Mouse (Mus musculus) lung, adult 2 months (tissue): Measurements from ENCODE around the gene Hoxb4. TPM values are rescaled to one million over a fixed set of nuclear protein-coding genes. Genes with fewer than 3 reads are reported as not detected.

ENCODE experiments used
- DNase-seq: peaks from one replicate; pipeline ENCODE4 v3.0.0; 2022
- H3K4me1 ChIP-seq: fragments of 200-500 bp; 2 replicates; pipeline ENCODE4 v1.6.1; 2011; ENCODE audit warnings: low read length; ENCODE audit not compliant: control insufficient read depth, insufficient read depth
- H3K4me3 ChIP-seq: fragments of 200-500 bp; replicated peaks from 2 replicates; pipeline ENCODE3; 2011; ENCODE audit warnings: low read depth, mild to moderate bottlenecking, control low read depth, low read length; ENCODE audit errors: extremely low read depth
- CTCF ChIP-seq: fragments of 200-500 bp; IDR thresholded peaks from 2 replicates; pipeline ENCODE4 v1.5.1; 2011; ENCODE audit warnings: mild to moderate bottlenecking, low read length, control low read depth; ENCODE audit not compliant: insufficient read depth
- POLR2A ChIP-seq: fragments of 200-500 bp; IDR thresholded peaks from 2 replicates; pipeline ENCODE4 v1.6.1; 2011; ENCODE audit warnings: low read depth, mild to moderate bottlenecking, control low read depth, low read length, borderline replicate concordance; ENCODE audit errors: extremely low read depth
- WGBS: fragments of 180-500 bp; shearing (Covaris S2); methylation state at CpG from one replicate; pipeline ENCODE4 v1.1.7; 2018; 5-methylcytosine and 5-hydroxymethylcytosine counted together
- polyA plus RNA-seq: library from polyadenylated mRNA; depleted of rRNA; stranded (reverse); fragments of >200 nt; gene quantifications from 2 replicates; pipeline ENCODE4 v1.2.3, GENCODE M21; 2012; rRNA removed

The Hoxb4 gene
- 9.9 and 12.5 TPM in 2 replicates for polyA plus RNA-seq

- WGBS = 16% methylated on average over 28 of the region's 28 CpGs
- TF ChIP-seq POLR2A (no peak), CTCF (no peak)
- no peak for DNase-seq
- Histone ChIP-seq H3K4me3 (peak within 1 kb of the TSS; percentile 86), H3K4me1 (peaks cover 6% of the 10 kb centered on the region; the same call in 1 of the 2 replicates)
Measured at GRCm38 (mm10) chr11:96317608-96318367, at the start of gene Hoxb4. Gene Hoxb4 (plus strand): TSS chr11:96318267.

- TF ChIP-seq POLR2A (no peak), CTCF (no peak)
- 3% methylated on average over 19 of the region's 19 CpGs for WGBS
- no peak for DNase-seq
- no peak overlapping the region for H3K4me3 ChIP-seq
- peaks cover 3% of the 10 kb centered on the region; the same call in 1 of the 2 replicates for H3K4me1 ChIP-seq
Measured at GRCm38 (mm10) chr11:96269869-96270268, 48.2 kb upstream of the Hoxb4 start.

- H3K4me1 ChIP-seq = peaks cover 3% of the 10 kb centered on the region; the same call in 1 of the 2 replicates
- TF ChIP-seq POLR2A = no peak
- TF ChIP-seq CTCF = no peak
- WGBS = under 1% methylated on average over 39 of the region's 40 CpGs
- no peak for DNase-seq
- H3K4me3 ChIP-seq = no peak within 1 kb of the TSS
Measured at GRCm38 (mm10) chr11:96270996-96271540, 47.0 kb upstream of the Hoxb4 start, which contains the start of gene Hoxb9. Gene Hoxb9 (plus strand): TSS chr11:96271457.

GRCm38 (mm10) chr11:96271541-96272011, 46.5 kb upstream of the Hoxb4 start:
- Histone ChIP-seq H3K4me3 (no peak overlapping the region), H3K4me1 (peaks cover 3% of the 10 kb centered on the region; the same call in 1 of the 2 replicates)
- TF ChIP-seq POLR2A = no peak
- TF ChIP-seq CTCF = no peak
- DNase-seq = no peak
- 1% methylated on average over 52 of the region's 52 CpGs for WGBS

- 4% methylated on average over 57 of the region's 58 CpGs for WGBS
- no peak for DNase-seq
- Histone ChIP-seq H3K4me3 (no peak overlapping the region), H3K4me1 (peaks cover 3% of the 10 kb centered on the region; the same call in 1 of the 2 replicates)
- no peak for TF ChIP-seq POLR2A
- TF ChIP-seq CTCF = no peak
Measured at GRCm38 (mm10) chr11:96272024-96272921, 45.8 kb upstream of the Hoxb4 start.

- Histone ChIP-seq H3K4me3 (no peak overlapping the region), H3K4me1 (peaks cover 3% of the 10 kb centered on the region; the same call in 1 of the 2 replicates)
- no peak for TF ChIP-seq POLR2A
- no peak for TF ChIP-seq CTCF
- WGBS = 18% methylated on average over 10 of the region's 10 CpGs
- DNase-seq = no peak
Measured at GRCm38 (mm10) chr11:96274428-96274827, 43.6 kb upstream of the Hoxb4 start.

GRCm38 (mm10) chr11:96275896-96276295, 42.2 kb upstream of the Hoxb4 start:
- DNase-seq = no peak
- 9% methylated on average over 4 of the region's 4 CpGs for WGBS
- H3K4me3 ChIP-seq = no peak overlapping the region
- no peak for TF ChIP-seq POLR2A
- TF ChIP-seq CTCF = no peak
- H3K4me1 ChIP-seq = peaks cover 3% of the 10 kb centered on the region; the same call in 1 of the 2 replicates

- 5% methylated on average over 35 of the region's 35 CpGs for WGBS
- no peak for TF ChIP-seq CTCF
- TF ChIP-seq POLR2A = no peak
- no peak for DNase-seq
- H3K4me1 ChIP-seq = no peaks in the 10 kb centered on the region
- no peak overlapping the region for H3K4me3 ChIP-seq
Measured at GRCm38 (mm10) chr11:96277151-96278044, 40.7 kb upstream of the Hoxb4 start.
